20 mouse cellular contexts compared by ENCODE assay signal in the genomic region with DNA sequence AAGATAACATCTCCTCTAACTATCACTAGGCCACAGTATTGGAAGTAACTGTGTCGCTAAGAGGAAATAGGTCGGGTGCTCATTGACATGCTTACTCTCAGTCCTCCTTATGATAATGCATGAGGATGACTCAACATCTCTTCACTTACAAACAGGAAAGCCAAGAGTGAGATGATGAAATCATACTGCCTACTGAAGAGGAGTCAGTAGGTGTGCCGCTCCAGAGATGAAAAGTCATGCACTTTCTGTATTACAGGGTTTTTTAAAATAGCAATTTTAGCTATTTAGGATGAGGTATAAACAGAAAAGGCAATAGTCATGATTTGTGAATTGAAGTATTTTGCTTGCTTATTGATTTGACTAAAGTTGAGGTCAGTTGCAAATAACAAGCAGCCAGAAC.
A peak's percentile ranks its signal among the peaks of the same experiment; 100 is the strongest.
DNase-seq lines count a peak whose midpoint lies in the region; ATAC-seq and TF ChIP-seq lines count a peak whose summit lies in the region.
"Had no signal": no experiment of that assay in that cellular context is flagged by ENCODE, and none has a peak within 500 bp of the region (broad histone marks: within the 10 kb centered on the region; RNA-seq: fewer than 3 reads in every experiment).

No protein-coding gene starts in this region.

- H3K79me2 ChIP-seq in MEL (ENCODE audit: control insufficient read depth, insufficient read depth, low read length, poor library complexity), result no peaks in the 10 kb centered on the region

- ATAC-seq in neutrophil, adult 5-6 weeks (ENCODE audit: extremely low read depth, insufficient number of reproducible peaks, low FRiP score, poor library complexity, severe bottlenecking), result 0 out of 2 replicates have a peak, but pooled peaks have one; percentile 36
- ATAC-seq in activated CD4-positive, CD25-positive, alpha-beta regulatory T cell, adult 4 months, result no peak
- ATAC-seq: lung, postnatal 0 days had no signal

- TF ChIP-seq RAD21 in MEL (IDR thresholded peaks at IDR 0.05; ENCODE audit: low read depth, low read length), result no peak

- no peaks in the 10 kb centered on the region for H3K9me3 ChIP-seq in MEL (replicated peaks; ENCODE audit: insufficient read depth, low read length)
- H3K9me3 ChIP-seq: embryonic facial prominence, embryonic 10.5 days; forebrain, embryonic 12.5 days; limb, embryonic 10.5 days; liver, embryonic 15.5 days; neural tube, embryonic 12.5 days had no signal

- H3K27ac ChIP-seq in layer of hippocampus, adult 2 months, result peak overlapping the region; percentile 56; the same call in 1 of the 2 replicates
- H3K27ac ChIP-seq in MEL (ENCODE audit: control insufficient read depth, low read depth, low read length), result no peak overlapping the region
- H3K27ac ChIP-seq: embryonic facial prominence, embryonic 10.5 days; forebrain, embryonic 12.5 days; limb, embryonic 10.5 days; liver, embryonic 15.5 days; neural tube, embryonic 12.5 days had no signal

- peak; percentile 41 to 48; a peak in 2 of 4 replicates for TF ChIP-seq EP300 in MEL (IDR thresholded peaks at IDR 0.05; ENCODE audit: low read depth in 1 of 2, low read length in 2 of 2)

- DNase-seq in layer of hippocampus, adult 2 months (ENCODE audit: low spot score in 2 of 2), result no peak
- no peak for DNase-seq in layer of hippocampus, postnatal 10 days (ENCODE audit: low spot score in 2 of 2)
- DNase-seq in MEL (ENCODE audit: low read depth, low spot score), result peak; percentile 72
- DNase-seq in gonadal fat pad, adult 2 months (ENCODE audit: low read depth), result peak; percentile 58
- DNase-seq in heart, adult 18-20 months, result no peak
- DNase-seq: adrenal gland, postnatal 14 days; cerebellum, adult 2 months; cerebellum, postnatal 36 days; gastrocnemius, postnatal 10 days; kidney, adult 18-20 months; kidney, postnatal 10 days; thymus, postnatal 14 days had no signal

- no peak overlapping the region for H3K4me3 ChIP-seq in layer of hippocampus, adult 2 months
- no peak overlapping the region for H3K4me3 ChIP-seq in MEL (ENCODE audit: control insufficient read depth in 1 of 2, insufficient read depth in 1 of 2, low read depth in 2 of 2, low read length in 2 of 2)
- H3K4me3 ChIP-seq: embryonic facial prominence, embryonic 10.5 days; forebrain, embryonic 12.5 days; limb, embryonic 10.5 days; liver, embryonic 15.5 days; neural tube, embryonic 12.5 days had no signal

- H3K4me1 ChIP-seq in MEL (ENCODE audit: control insufficient read depth in 1 of 2, insufficient read depth in 2 of 2, low read length in 2 of 2), result no peaks in the 10 kb centered on the region
- H3K4me1 ChIP-seq: liver, embryonic 15.5 days had no signal

- no peaks in the 10 kb centered on the region for H3K27me3 ChIP-seq in MEL (ENCODE audit: control insufficient read depth in 1 of 2, insufficient read depth in 2 of 2, low read length in 2 of 2)
- H3K27me3 ChIP-seq: forebrain, embryonic 12.5 days; liver, embryonic 15.5 days; neural tube, embryonic 12.5 days had no signal

- no peak for TF ChIP-seq CTCF in layer of hippocampus, adult 2 months (conservative IDR thresholded peaks at IDR 0.05)
- no peak for TF ChIP-seq CTCF in MEL (IDR thresholded peaks at IDR 0.05 in 2 of 3, conservative IDR thresholded peaks at IDR 0.05 in 1 of 3; ENCODE audit: control insufficient read depth in 1 of 3, insufficient read depth in 1 of 3, low read depth in 2 of 3, low read length in 3 of 3, poor library complexity in 1 of 3, severe bottlenecking in 1 of 3)

- H3K36me3 ChIP-seq in MEL (ENCODE audit: control insufficient read depth in 1 of 2, insufficient read depth in 2 of 2, low read length in 2 of 2), result peaks cover 0 to 4% of the 10 kb centered on the region in 2 experiments; a peak in 2 of 4 replicates
- H3K36me3 ChIP-seq: embryonic facial prominence, embryonic 10.5 days; forebrain, embryonic 12.5 days; limb, embryonic 10.5 days; liver, embryonic 15.5 days; neural tube, embryonic 12.5 days had no signal

- no peak overlapping the region for H3K9ac ChIP-seq in MEL (ENCODE audit: control insufficient read depth, low read depth, low read length, poor library complexity, severe bottlenecking)
- H3K9ac ChIP-seq: forebrain, embryonic 12.5 days; liver, embryonic 15.5 days; neural tube, embryonic 12.5 days had no signal

- TF ChIP-seq POLR2A in MEL (IDR thresholded peaks at IDR 0.05; ENCODE audit: control insufficient read depth in 1 of 2, insufficient read depth in 1 of 2, low read depth in 1 of 2, low read length in 2 of 2, poor library complexity in 1 of 2), result no peak

TF ChIP-seq in MEL, 35 proteins besides CTCF, POLR2A, EP300 and RAD21:
- TF ChIP-seq ELF1 (IDR thresholded peaks at IDR 0.05; ENCODE audit: low read depth, low read length) (no peak), POLR2AphosphoS5 (IDR thresholded peaks at IDR 0.05; ENCODE audit: borderline replicate concordance, low read depth, low read length) (no peak), GATA1 (IDR thresholded peaks at IDR 0.05; ENCODE audit: low read depth, low read length) (0 out of 2 replicates have a peak, but pooled peaks have one; percentile 39), MAFK (IDR thresholded peaks at IDR 0.05; ENCODE audit: borderline replicate concordance, low read depth, low read length) (no peak), TAL1 (IDR thresholded peaks at IDR 0.05; ENCODE audit: low read length) (no peak), HCFC1 (IDR thresholded peaks at IDR 0.05; ENCODE audit: low read depth, low read length) (no peak), ZNF384 (IDR thresholded peaks at IDR 0.05; ENCODE audit: low read depth, low read length) (no peak), ZC3H11A (IDR thresholded peaks at IDR 0.05; ENCODE audit: low read depth, low read length) (no peak), ETS1 (IDR thresholded peaks at IDR 0.05; ENCODE audit: low read depth, low read length) (peak; percentile 71), BHLHE40 (IDR thresholded peaks at IDR 0.05; ENCODE audit: borderline replicate concordance, low read depth, low read length) (no peak), POLR2AphosphoS2 (IDR thresholded peaks at IDR 0.05; ENCODE audit: low read length) (no peak), NRF1 (IDR thresholded peaks at IDR 0.05; ENCODE audit: insufficient read depth, low read depth, low read length, poor library complexity, severe bottlenecking) (no peak), ZKSCAN1 (IDR thresholded peaks at IDR 0.05; ENCODE audit: low read depth, low read length) (no peak), GABPA (IDR thresholded peaks at IDR 0.05; ENCODE audit: low read depth, low read length) (no peak), MAX (IDR thresholded peaks at IDR 0.05; ENCODE audit: low read length) (0 out of 2 replicates have a peak, but pooled peaks have one; percentile 14), E2F4 (IDR thresholded peaks at IDR 0.05; ENCODE audit: borderline replicate concordance, low read depth, low read length) (no peak), RCOR1 (IDR thresholded peaks at IDR 0.05; ENCODE audit: low read depth, low read length) (peak; percentile 63; the same call in 1 of the 2 replicates), MYC (IDR thresholded peaks at IDR 0.05; ENCODE audit: low read depth, low read length) (no peak), TBP (IDR thresholded peaks at IDR 0.05; ENCODE audit: low read depth, low read length) (no peak), SMC3 (IDR thresholded peaks at IDR 0.05; ENCODE audit: low read depth, low read length) (no peak), MXI1 (IDR thresholded peaks at IDR 0.05; ENCODE audit: low read depth, low read length) (no peak), KAT2A (conservative IDR thresholded peaks at IDR 0.05; ENCODE audit: low read depth, low read length) (no peak)

Comparison
In these comparisons a context has a peak if more than half of its experiments do, and no peak if none do; other contexts are left out.
1. DNase-seq: peak in MEL (single experiment) and gonadal fat pad, adult 2 months (single experiment); none in layer of hippocampus, adult 2 months (0 of 2), layer of hippocampus, postnatal 10 days (0 of 2) and heart, adult 18-20 months (0 of 2).